Mouse (Mus musculus) layer of hippocampus, adult 8-10 months (tissue): ENCODE measurements around the gene Vav3. TPM values are rescaled to one million over a fixed set of nuclear protein-coding genes. Genes with fewer than 3 reads are reported as not detected.

ENCODE experiments used
- DNase-seq, 2 experiments: peaks; one replicate each; pipeline ENCODE4 v3.0.0; 2022; ENCODE audit warnings: low spot score in 2 of 2
- total RNA-seq, 4 experiments: library from RNA; stranded (reverse); gene quantifications; 2 replicates each; pipeline ENCODE4 v1.2.4; 2022

The Vav3 gene
- total RNA-seq, 4 experiments from 2014 or later = 12.2 to 18.1 (median 14.8) TPM

GRCm38 (mm10) chr3:109496461-109496860 lies 156.0 kb downstream of the Vav3 start:
- no peak for DNase-seq

- no peak for DNase-seq
These were observed 156.6 kb downstream of the Vav3 start for GRCm38 (mm10) chr3:109497074-109497473.

GRCm38 (mm10) chr3:109499861-109500456 lies 159.5 kb downstream of the Vav3 start:
- DNase-seq = no peak

GRCm38 (mm10) chr3:109509784-109510183 lies 169.3 kb downstream of the Vav3 start:
- DNase-seq = no peak

GRCm38 (mm10) chr3:109511849-109512248 lies 171.4 kb downstream of the Vav3 start:
- DNase-seq = no peak

GRCm38 (mm10) chr3:109515479-109515878 lies 175.0 kb downstream of the Vav3 start:
- no peak for DNase-seq

GRCm38 (mm10) chr3:109516372-109516771 lies 175.9 kb downstream of the Vav3 start:
- DNase-seq = no peak

- DNase-seq = no peak
These were observed 181.7 kb downstream of the Vav3 start for GRCm38 (mm10) chr3:109522115-109522514.

- no peak for DNase-seq
These were observed 185.4 kb downstream of the Vav3 start for GRCm38 (mm10) chr3:109525825-109526224.

GRCm38 (mm10) chr3:109526246-109526645 lies 185.8 kb downstream of the Vav3 start:
- DNase-seq = peak; percentile 43 to 85

- no peak for DNase-seq
These were observed 186.2 kb downstream of the Vav3 start for GRCm38 (mm10) chr3:109526651-109527050.

GRCm38 (mm10) chr3:109528688-109529087 lies 188.2 kb downstream of the Vav3 start:
- DNase-seq = no peak

- no peak for DNase-seq
These were observed 197.2 kb downstream of the Vav3 start for GRCm38 (mm10) chr3:109537686-109538085.

GRCm38 (mm10) chr3:109540009-109540408 lies 199.6 kb downstream of the Vav3 start:
- DNase-seq = no peak

- DNase-seq = no peak
These were observed 204.2 kb downstream of the Vav3 start for GRCm38 (mm10) chr3:109544476-109545221.

- no peak for DNase-seq
These were observed 216.9 kb downstream of the Vav3 start for GRCm38 (mm10) chr3:109557329-109557728.

GRCm38 (mm10) chr3:109561295-109561694 lies 220.8 kb downstream of the Vav3 start:
- DNase-seq = no peak

GRCm38 (mm10) chr3:109561776-109562175 lies 221.3 kb downstream of the Vav3 start:
- no peak for DNase-seq

GRCm38 (mm10) chr3:109562268-109562667 lies 221.8 kb downstream of the Vav3 start:
- no peak for DNase-seq

GRCm38 (mm10) chr3:109564443-109564842 lies 224.0 kb downstream of the Vav3 start:
- no peak for DNase-seq

- DNase-seq = no peak
These were observed 228.3 kb downstream of the Vav3 start for GRCm38 (mm10) chr3:109568542-109569265.

- no peak for DNase-seq
These were observed 231.0 kb downstream of the Vav3 start for GRCm38 (mm10) chr3:109571483-109571882.
